Mouse (Mus musculus) MEL (cell line): ENCODE data around the gene Tm9sf4. TPM values are rescaled to one million over a fixed set of nuclear protein-coding genes. Genes with fewer than 3 reads are reported as not detected.

Experiments used
- DNase-seq: peaks from one replicate; pipeline ENCODE4 v3.0.0; 2011; ENCODE audit warnings: low read depth, low spot score
- H3K27ac ChIP-seq: 2 replicates; pipeline ENCODE4 v1.5.1; 2012; ENCODE audit warnings: low read depth, mild to moderate bottlenecking, control low read depth, low read length, moderate library complexity; ENCODE audit not compliant: control insufficient read depth
- H3K27me3 ChIP-seq, 2 experiments: fragments of 150-350 bp in 1 of 2; sonication (generic) in 1 of 2; 2 replicates each; pipeline ENCODE4 v1.6.1; 2012; ENCODE audit warnings: low read length in 2 of 2, mild to moderate bottlenecking in 2 of 2, improper control_type of control experiment in 1 of 2, moderate library complexity in 1 of 2; ENCODE audit not compliant: insufficient read depth in 2 of 2, control insufficient read depth in 1 of 2
- H3K36me3 ChIP-seq, 2 experiments: 2 replicates each; pipeline ENCODE4 v1.6.1; 2012 to 2014; ENCODE audit warnings: low read length in 2 of 2, improper control_type of control experiment in 1 of 2, inconsistent platforms in 1 of 2, mild to moderate bottlenecking in 1 of 2; ENCODE audit not compliant: insufficient read depth in 2 of 2, control insufficient read depth in 1 of 2
- H3K4me1 ChIP-seq, 2 experiments: fragments of 150-350 bp in 1 of 2; sonication (generic) in 1 of 2; 2 replicates each; pipeline ENCODE4 v1.6.1; 2012; ENCODE audit warnings: low read length in 2 of 2, improper control_type of control experiment in 1 of 2, mild to moderate bottlenecking in 1 of 2; ENCODE audit not compliant: insufficient read depth in 2 of 2, control insufficient read depth in 1 of 2
- H3K4me3 ChIP-seq, 2 experiments: fragments of 150-350 bp in 1 of 2; sonication (generic) in 1 of 2; 2 replicates each; pipeline ENCODE4 v1.5.1; 2012; ENCODE audit warnings: low read depth in 2 of 2, low read length in 2 of 2, mild to moderate bottlenecking in 2 of 2, moderate library complexity in 2 of 2, control low read depth in 1 of 2, improper control_type of control experiment in 1 of 2; ENCODE audit not compliant: control insufficient read depth in 1 of 2, insufficient read depth in 1 of 2
- H3K79me2 ChIP-seq: 2 replicates; pipeline ENCODE4 v1.6.1; 2012; ENCODE audit warnings: mild to moderate bottlenecking, low read length, moderate library complexity; ENCODE audit not compliant: control insufficient read depth, poor library complexity, insufficient read depth
- H3K9ac ChIP-seq: 2 replicates; pipeline ENCODE4 v1.6.1; 2012; ENCODE audit warnings: low read depth, mild to moderate bottlenecking, control low read depth, low read length, moderate library complexity; ENCODE audit not compliant: control insufficient read depth, poor library complexity, severe bottlenecking
- H3K9me3 ChIP-seq: fragments of 150-350 bp; sonication (generic); replicated peaks from 2 replicates; pipeline ENCODE4 v1.6.1; 2012; ENCODE audit warnings: mild to moderate bottlenecking, low read length, improper control_type of control experiment, moderate library complexity; ENCODE audit not compliant: insufficient read depth
- BHLHE40 ChIP-seq: IDR thresholded peaks from 2 replicates; pipeline ENCODE4 v1.6.1; 2012; ENCODE audit warnings: low read depth, mild to moderate bottlenecking, inconsistent platforms, low read length, improper control_type of control experiment, borderline replicate concordance
- CHD1 ChIP-seq: IDR thresholded peaks from 2 replicates; pipeline ENCODE4 v1.6.1; 2012; ENCODE audit warnings: low read depth, mild to moderate bottlenecking, inconsistent platforms, low read length, improper control_type of control experiment
- CHD2 ChIP-seq: IDR thresholded peaks from 2 replicates; pipeline ENCODE4 v1.6.1; 2011; ENCODE audit warnings: low read length, improper control_type of control experiment
- CTCF ChIP-seq, 3 experiments: IDR thresholded peaks in 2 of 3; conservative IDR thresholded peaks in 1 of 3; 2 replicates each; pipeline ENCODE4 v1.5.1; 2011 to 2012; ENCODE audit warnings: low read length in 3 of 3, low read depth in 2 of 3, mild to moderate bottlenecking in 2 of 3, improper control_type of control experiment in 1 of 3, inconsistent platforms in 1 of 3, mixed read lengths in 1 of 3, moderate library complexity in 1 of 3; ENCODE audit not compliant: control insufficient read depth in 1 of 3, insufficient read depth in 1 of 3, poor library complexity in 1 of 3, severe bottlenecking in 1 of 3
- E2F4 ChIP-seq: IDR thresholded peaks from 2 replicates; pipeline ENCODE4 v1.6.1; 2011; ENCODE audit warnings: low read depth, low read length, improper control_type of control experiment, borderline replicate concordance
- ELF1 ChIP-seq: IDR thresholded peaks from 2 replicates; pipeline ENCODE4 v1.6.1; 2014; ENCODE audit warnings: low read depth, mild to moderate bottlenecking, inconsistent platforms, low read length, improper control_type of control experiment, moderate library complexity
- EP300 ChIP-seq, 2 experiments: IDR thresholded peaks; 2 replicates each; pipeline ENCODE4 v1.6.1; 2011; ENCODE audit warnings: improper control_type of control experiment in 2 of 2, low read length in 2 of 2, low read depth in 1 of 2, mild to moderate bottlenecking in 1 of 2
- ETS1 ChIP-seq: IDR thresholded peaks from 2 replicates; pipeline ENCODE4 v1.6.1; 2012; ENCODE audit warnings: low read depth, mild to moderate bottlenecking, inconsistent platforms, low read length, improper control_type of control experiment, moderate library complexity
- GABPA ChIP-seq: IDR thresholded peaks from 2 replicates; pipeline ENCODE4 v1.6.1; 2012; ENCODE audit warnings: low read depth, mild to moderate bottlenecking, inconsistent platforms, low read length, improper control_type of control experiment, moderate library complexity
- GATA1 ChIP-seq: IDR thresholded peaks from 2 replicates; pipeline ENCODE4 v1.6.1; 2011; ENCODE audit warnings: low read depth, low read length, improper control_type of control experiment
- HCFC1 ChIP-seq: IDR thresholded peaks from 2 replicates; pipeline ENCODE4 v1.6.1; 2012; ENCODE audit warnings: low read depth, mild to moderate bottlenecking, inconsistent platforms, low read length, improper control_type of control experiment, moderate library complexity
- JUND ChIP-seq: IDR thresholded peaks from 2 replicates; pipeline ENCODE4 v1.6.1; 2011; ENCODE audit warnings: low read depth, mild to moderate bottlenecking, improper control_type of control experiment, low read length
- KAT2A ChIP-seq: conservative IDR thresholded peaks from 2 replicates; pipeline ENCODE4 v1.6.1; 2012; ENCODE audit warnings: low read depth, low read length, improper control_type of control experiment, inconsistent platforms
- MAFK ChIP-seq: IDR thresholded peaks from 2 replicates; pipeline ENCODE4 v1.6.1; 2011; ENCODE audit warnings: low read depth, mild to moderate bottlenecking, low read length, improper control_type of control experiment, borderline replicate concordance
- MAX ChIP-seq: IDR thresholded peaks from 2 replicates; pipeline ENCODE4 v1.6.1; 2011; ENCODE audit warnings: low read length, improper control_type of control experiment
- MAZ ChIP-seq: IDR thresholded peaks from 2 replicates; pipeline ENCODE4 v1.6.1; 2012; ENCODE audit warnings: low read depth, mild to moderate bottlenecking, inconsistent platforms, low read length, improper control_type of control experiment
- MEF2A ChIP-seq: IDR thresholded peaks from 2 replicates; pipeline ENCODE4 v1.6.1; 2014; ENCODE audit warnings: low read depth, mild to moderate bottlenecking, inconsistent platforms, low read length, improper control_type of control experiment; ENCODE audit not compliant: poor library complexity, insufficient replicate concordance, severe bottlenecking; ENCODE audit errors: extremely low read depth
- MXI1 ChIP-seq: IDR thresholded peaks from 2 replicates; pipeline ENCODE4 v1.6.1; 2011; ENCODE audit warnings: mild to moderate bottlenecking, low read depth, low read length, improper control_type of control experiment
- MYB ChIP-seq: IDR thresholded peaks from 2 replicates; pipeline ENCODE4 v1.6.1; 2011; ENCODE audit warnings: mild to moderate bottlenecking, low read depth, low read length, improper control_type of control experiment
- MYC ChIP-seq: IDR thresholded peaks from 2 replicates; pipeline ENCODE4 v1.6.1; 2011; ENCODE audit warnings: low read depth, mild to moderate bottlenecking, low read length, improper control_type of control experiment, moderate library complexity
- NELFE ChIP-seq: IDR thresholded peaks from 2 replicates; pipeline ENCODE4 v1.6.1; 2011; ENCODE audit warnings: low read depth, low read length, improper control_type of control experiment
- NRF1 ChIP-seq: IDR thresholded peaks from 2 replicates; pipeline ENCODE4 v1.6.1; 2014; ENCODE audit warnings: low read depth, mild to moderate bottlenecking, inconsistent platforms, low read length, improper control_type of control experiment, moderate library complexity; ENCODE audit not compliant: poor library complexity, insufficient read depth, severe bottlenecking
- POLR2A ChIP-seq, 2 experiments: IDR thresholded peaks; 2 replicates each; pipeline ENCODE4 v1.6.1; 2011 to 2012; ENCODE audit warnings: low read length in 2 of 2, mild to moderate bottlenecking in 2 of 2, control low read depth in 1 of 2, improper control_type of control experiment in 1 of 2, low read depth in 1 of 2, moderate library complexity in 1 of 2; ENCODE audit not compliant: control insufficient read depth in 1 of 2, insufficient read depth in 1 of 2, poor library complexity in 1 of 2
- POLR2AphosphoS2 ChIP-seq: IDR thresholded peaks from 2 replicates; pipeline ENCODE4 v1.6.1; 2011; ENCODE audit warnings: low read length, improper control_type of control experiment
- POLR2AphosphoS5 ChIP-seq: IDR thresholded peaks from 2 replicates; pipeline ENCODE4 v1.6.1; 2012; ENCODE audit warnings: low read depth, borderline replicate concordance, mild to moderate bottlenecking, inconsistent platforms, low read length, moderate library complexity, mixed read lengths
- RAD21 ChIP-seq: IDR thresholded peaks from 2 replicates; pipeline ENCODE4 v1.6.1; 2011; ENCODE audit warnings: mild to moderate bottlenecking, low read depth, low read length, improper control_type of control experiment
- RCOR1 ChIP-seq: IDR thresholded peaks from 2 replicates; pipeline ENCODE4 v1.6.1; 2012; ENCODE audit warnings: low read depth, mild to moderate bottlenecking, inconsistent platforms, low read length, improper control_type of control experiment
- SIN3A ChIP-seq: IDR thresholded peaks from 2 replicates; pipeline ENCODE4 v1.6.1; 2012; ENCODE audit warnings: low read length, improper control_type of control experiment, inconsistent platforms
- SMC3 ChIP-seq: IDR thresholded peaks from 2 replicates; pipeline ENCODE4 v1.6.1; 2011; ENCODE audit warnings: low read depth, low read length, improper control_type of control experiment
- TAL1 ChIP-seq: IDR thresholded peaks from 2 replicates; pipeline ENCODE4 v1.6.1; 2012; ENCODE audit warnings: mild to moderate bottlenecking, inconsistent platforms, low read length, moderate library complexity, mixed read lengths
- TCF12 ChIP-seq: IDR thresholded peaks from 2 replicates; pipeline ENCODE4 v1.6.1; 2014; ENCODE audit warnings: low read depth, mild to moderate bottlenecking, inconsistent platforms, low read length, improper control_type of control experiment, moderate library complexity
- UBTF ChIP-seq: IDR thresholded peaks from 2 replicates; pipeline ENCODE4 v1.6.1; 2012; ENCODE audit warnings: low read depth, mild to moderate bottlenecking, inconsistent platforms, low read length, improper control_type of control experiment, moderate library complexity, borderline replicate concordance; ENCODE audit not compliant: insufficient read depth
- USF1 ChIP-seq: IDR thresholded peaks from 2 replicates; pipeline ENCODE4 v1.6.1; 2014; ENCODE audit warnings: low read depth, mild to moderate bottlenecking, inconsistent platforms, low read length, improper control_type of control experiment, moderate library complexity
- USF2 ChIP-seq, 2 experiments: IDR thresholded peaks; 2 replicates each; pipeline ENCODE4 v1.6.1; 2011 to 2012; ENCODE audit warnings: improper control_type of control experiment in 2 of 2, low read length in 2 of 2, borderline replicate concordance in 1 of 2, inconsistent platforms in 1 of 2, low read depth in 1 of 2, mild to moderate bottlenecking in 1 of 2; ENCODE audit not compliant: insufficient read depth in 1 of 2
- ZC3H11A ChIP-seq: IDR thresholded peaks from 2 replicates; pipeline ENCODE4 v1.6.1; 2012; ENCODE audit warnings: low read depth, mild to moderate bottlenecking, inconsistent platforms, low read length, improper control_type of control experiment
- ZKSCAN1 ChIP-seq: IDR thresholded peaks from 2 replicates; pipeline ENCODE4 v1.6.1; 2012; ENCODE audit warnings: low read depth, mild to moderate bottlenecking, inconsistent platforms, low read length, improper control_type of control experiment, moderate library complexity
- ZMIZ1 ChIP-seq: IDR thresholded peaks from 2 replicates; pipeline ENCODE4 v1.6.1; 2012; ENCODE audit warnings: low read depth, mild to moderate bottlenecking, inconsistent platforms, low read length, improper control_type of control experiment, moderate library complexity
- ZNF384 ChIP-seq: IDR thresholded peaks from 2 replicates; pipeline ENCODE4 v1.6.1; 2012; ENCODE audit warnings: low read depth, mild to moderate bottlenecking, inconsistent platforms, low read length, improper control_type of control experiment
- polyA plus RNA-seq, 2 experiments: library from polyadenylated mRNA; stranded (reverse) in 1 of 2; unstranded in 1 of 2; fragments of >175 nt in 1 of 2; fragments of >200 nt in 1 of 2; gene quantifications; 2 replicates each; pipeline versions ENCODE4 v1.2.1 to v1.2.4; 2012; ENCODE audit warnings: low replicate concordance in 2 of 2, low read depth in 1 of 2; ENCODE audit not compliant: insufficient read length in 2 of 2, insufficient read depth in 1 of 2, missing spikeins in 1 of 2
- total RNA-seq: library from RNA; depleted of rRNA; stranded (reverse); fragments of 300-350 nt; gene quantifications from 2 replicates; pipeline ENCODE4 v1.2.3, GENCODE M21; 2012

Tm9sf4 gene
- total and polyA plus RNA-seq, 3 experiments = 16.1 to 269 (median 29.8) TPM

DNA sequence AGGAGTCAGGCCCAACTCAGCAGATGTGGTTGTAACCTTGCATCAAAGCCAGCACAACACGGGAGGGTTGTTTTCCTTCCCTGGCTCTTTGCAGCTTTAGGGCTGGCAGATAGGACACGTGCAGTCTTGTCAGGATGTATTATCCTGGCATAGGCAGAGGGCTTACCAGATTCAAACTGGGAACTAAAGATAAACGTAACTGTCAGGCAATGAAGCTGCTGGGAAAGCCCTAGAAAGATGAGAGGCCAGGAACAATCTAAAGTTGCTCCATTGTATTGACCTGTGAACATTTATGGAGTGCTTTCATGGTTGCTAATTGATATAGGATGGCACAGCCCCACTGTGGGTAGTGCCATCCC lies 64.5 kb downstream of the Tm9sf4 start:
- Histone ChIP-seq H3K36me3 (peaks cover 0 to 40% of the 10 kb centered on the region in 2 experiments; a peak in 2 of 4 replicates), H3K27ac (peak overlapping the region; percentile 77), H3K9ac (peak overlapping the region; percentile 84), H3K4me1 (peaks cover 23 to 56% of the 10 kb centered on the region in 2 experiments), H3K4me3 (peak overlapping the region; percentile 80 to 90), H3K27me3 (no peaks in the 10 kb centered on the region), H3K9me3 (no peaks in the 10 kb centered on the region), H3K79me2 (peaks cover 5% of the 10 kb centered on the region)
- DNase-seq = peak; percentile 53
- peak; percentile 65; the same call in 1 of the 2 replicates for TF ChIP-seq USF1
- peak; percentile 56 for TF ChIP-seq TAL1
- peak; percentile 66 for TF ChIP-seq MAX
- no peak for TF ChIP-seq NELFE
- no peak for TF ChIP-seq SMC3
- no peak for TF ChIP-seq E2F4
- peak; percentile 94 for TF ChIP-seq BHLHE40
- TF ChIP-seq ELF1 = no peak
- TF ChIP-seq SIN3A = no peak; the same call in none of the 2 replicates
- TF ChIP-seq MYC = peak; percentile 62; the same call in 1 of the 2 replicates
- TF ChIP-seq ETS1 = peak; percentile 71
- no peak for TF ChIP-seq USF2 (IDR thresholded peaks at IDR 0.05; ENCODE audit: borderline replicate concordance in 1 of 2, insufficient read depth in 1 of 2, low read depth in 1 of 2, low read length in 2 of 2)
- TF ChIP-seq ZMIZ1 = peak; percentile 37; the same call in 1 of the 2 replicates
- no peak for TF ChIP-seq ZC3H11A
- no peak for TF ChIP-seq MAZ
- TF ChIP-seq KAT2A = no peak
- TF ChIP-seq RCOR1 = peak; percentile 77
- no peak for TF ChIP-seq HCFC1
- TF ChIP-seq UBTF = no peak
- TF ChIP-seq NRF1 = no peak
- peak; percentile 97 for TF ChIP-seq MXI1
- TF ChIP-seq POLR2A (IDR thresholded peaks at IDR 0.05; ENCODE audit: control insufficient read depth in 1 of 2, insufficient read depth in 1 of 2, low read depth in 1 of 2, low read length in 2 of 2, poor library complexity in 1 of 2) = no peak
- no peak; the same call in 1 of the 2 replicates for TF ChIP-seq POLR2AphosphoS2
- no peak for TF ChIP-seq GABPA
- TF ChIP-seq CTCF (IDR thresholded peaks at IDR 0.05 in 2 of 3, conservative IDR thresholded peaks at IDR 0.05 in 1 of 3; ENCODE audit: control insufficient read depth in 1 of 3, insufficient read depth in 1 of 3, low read depth in 2 of 3, low read length in 3 of 3, poor library complexity in 1 of 3, severe bottlenecking in 1 of 3) = no peak
- peak; percentile 64 for TF ChIP-seq GATA1
- TF ChIP-seq JUND = no peak
- no peak for TF ChIP-seq POLR2AphosphoS5
- TF ChIP-seq ZNF384 = no peak; the same call in 1 of the 2 replicates
- TF ChIP-seq TCF12 = peak; percentile 76
- TF ChIP-seq CHD2 = no peak
- peak; percentile 65; the same call in 1 of the 2 replicates for TF ChIP-seq MYB
- TF ChIP-seq RAD21 = no peak
- TF ChIP-seq EP300 (IDR thresholded peaks at IDR 0.05; ENCODE audit: low read depth in 1 of 2, low read length in 2 of 2) = peak; percentile 56 to 72; a peak in 2 of 4 replicates
- no peak for TF ChIP-seq MAFK
- no peak for TF ChIP-seq MEF2A
- no peak for TF ChIP-seq ZKSCAN1
- TF ChIP-seq CHD1 = no peak
